Mouse (Mus musculus): ENCODE results near the gene Ablim1.
"Not testable (repeated sequence)": the region's sequence is repeated elsewhere in the genome, so short reads cannot be mapped to it uniquely, and the experiment has no call there.

Gene Ablim1

GRCm38 (mm10) chr19:57151504-57151903 is 163.2 kb downstream of the Ablim1 start:
- DNase-seq (ENCODE audit: low read depth), result no peak

- no peak for DNase-seq (ENCODE audit: low read depth)
Measured at GRCm38 (mm10) chr19:57150275-57150674, 164.4 kb downstream of the Ablim1 start.

- DNase-seq (ENCODE audit: low read depth), result no peak
Measured at GRCm38 (mm10) chr19:57147746-57148145, 167.0 kb downstream of the Ablim1 start.

GRCm38 (mm10) chr19:57146936-57147335 is 167.8 kb downstream of the Ablim1 start:
- no peak for DNase-seq (ENCODE audit: low read depth)

GRCm38 (mm10) chr19:57143646-57144045 is 171.1 kb downstream of the Ablim1 start:
- no peak for DNase-seq (ENCODE audit: low read depth)

- DNase-seq (ENCODE audit: low read depth), result no peak
Measured at GRCm38 (mm10) chr19:57141756-57142461, 172.8 kb downstream of the Ablim1 start.

- no peak for DNase-seq (ENCODE audit: low read depth)
Measured at GRCm38 (mm10) chr19:57140874-57141273, 173.8 kb downstream of the Ablim1 start.

GRCm38 (mm10) chr19:57140071-57140470 is 174.6 kb downstream of the Ablim1 start:
- no peak for DNase-seq (ENCODE audit: low read depth)

- no peak for DNase-seq (ENCODE audit: low read depth)
Measured at GRCm38 (mm10) chr19:57138909-57139617, 175.7 kb downstream of the Ablim1 start.

GRCm38 (mm10) chr19:57138469-57138868 is 176.2 kb downstream of the Ablim1 start:
- DNase-seq (ENCODE audit: low read depth), result no peak

GRCm38 (mm10) chr19:57138045-57138444 is 176.7 kb downstream of the Ablim1 start:
- DNase-seq (ENCODE audit: low read depth), result no peak

- peak; percentile 68 for DNase-seq (ENCODE audit: low read depth)
Measured at GRCm38 (mm10) chr19:57136228-57136627, 178.5 kb downstream of the Ablim1 start.

GRCm38 (mm10) chr19:57135654-57136053 is 179.1 kb downstream of the Ablim1 start:
- not testable (repeated sequence) for DNase-seq (ENCODE audit: low read depth)

GRCm38 (mm10) chr19:57134654-57135348 is 179.9 kb downstream of the Ablim1 start:
- DNase-seq (ENCODE audit: low read depth), result no peak

GRCm38 (mm10) chr19:57132916-57133520 is 181.7 kb downstream of the Ablim1 start:
- no peak for DNase-seq (ENCODE audit: low read depth)

GRCm38 (mm10) chr19:57132281-57132680 is 182.4 kb downstream of the Ablim1 start:
- no peak for DNase-seq (ENCODE audit: low read depth)

GRCm38 (mm10) chr19:57131366-57131765 is 183.4 kb downstream of the Ablim1 start:
- DNase-seq (ENCODE audit: low read depth), result no peak

GRCm38 (mm10) chr19:57130591-57130990 is 184.1 kb downstream of the Ablim1 start:
- no peak for DNase-seq (ENCODE audit: low read depth)

- DNase-seq (ENCODE audit: low read depth), result no peak
Measured at GRCm38 (mm10) chr19:57129729-57130128, 185.0 kb downstream of the Ablim1 start.

GRCm38 (mm10) chr19:57128037-57128436 is 186.7 kb downstream of the Ablim1 start:
- no peak for DNase-seq (ENCODE audit: low read depth)

- no peak for DNase-seq (ENCODE audit: low read depth)
Measured at GRCm38 (mm10) chr19:57127523-57127922, 187.2 kb downstream of the Ablim1 start.

GRCm38 (mm10) chr19:57126950-57127349 is 187.8 kb downstream of the Ablim1 start:
- DNase-seq (ENCODE audit: low read depth), result no peak

All from c-Kit-positive CD71-negative TER-119-negative erythroid progenitor cells, embryonic 14.5 days (primary cell).